Mouse (Mus musculus) limb, embryonic 12.5 days (tissue): ENCODE results near the gene Nxf1. TPM values are rescaled to one million over a fixed set of nuclear protein-coding genes. Genes with fewer than 3 reads are reported as not detected.

Experiments
- microRNA-seq: library from miRNA; unstranded; fragments of <30 nt; microRNA quantifications from one replicate; pipeline ENCODE4, GENCODE M21; 2017
- polyA plus RNA-seq: library from polyadenylated mRNA; unstranded; fragments of >200 nt; fragmentation: Nextera tagmentation; extraction: Ambion mirVana; gene quantifications from 2 replicates; pipeline ENCODE4 v1.2.1, GENCODE M21; 2016

The Nxf1 gene
- polyA plus RNA-seq, 1 experiment from 2014 or later, result 219 TPM

Small RNA genes within 50 kb of the gene (microRNA-seq; reads per million reads assigned to microRNA genes)
- 1.2 reads per million for gene Mir6992

Other genes starting within 250 kb of the Nxf1 start
- gene Slc22a8, start 165.8 kb upstream of the Nxf1 start, polyA plus RNA-seq, result 0.26 TPM in 1 of 2 replicates, not detected in the other
- gene Slc22a6, start 139.0 kb upstream of the Nxf1 start, polyA plus RNA-seq, result not detected in 2 replicates
- gene Chrm1, start 93.3 kb upstream of the Nxf1 start, polyA plus RNA-seq, result 0.41 and 0.47 TPM in 2 replicates
- 114 and 115 TPM in 2 replicates for gene Slc3a2, start 33.7 kb upstream of the Nxf1 start, polyA plus RNA-seq
- 92.4 and 96.6 TPM in 2 replicates for gene Wdr74, start 21.2 kb upstream of the Nxf1 start, polyA plus RNA-seq
- gene 1700092M07Rik, start 16.4 kb upstream of the Nxf1 start, polyA plus RNA-seq, result 2.7 and 3.5 TPM in 2 replicates
- 168 and 169 TPM in 2 replicates for gene Stx5a, start 15.7 kb upstream of the Nxf1 start, polyA plus RNA-seq
- 206 and 215 TPM in 2 replicates for gene Tmem223, start 13.9 kb downstream of the Nxf1 start, polyA plus RNA-seq
- gene Tmem179b, start 17.4 kb downstream of the Nxf1 start, polyA plus RNA-seq, result 50.2 and 51.5 TPM in 2 replicates
- 38.8 and 41.8 TPM in 2 replicates for gene Taf6l, start 29.3 kb downstream of the Nxf1 start, polyA plus RNA-seq
- 174 and 189 TPM in 2 replicates for gene Polr2g, start 41.5 kb downstream of the Nxf1 start, polyA plus RNA-seq
- 6.1 and 6.2 TPM in 2 replicates for gene Zbtb3, start 45.5 kb downstream of the Nxf1 start, polyA plus RNA-seq
- gene Ttc9c, start 62.3 kb downstream of the Nxf1 start, polyA plus RNA-seq, result 70.3 and 77.2 TPM in 2 replicates
- 6.0 and 6.7 TPM in 2 replicates for gene Hnrnpul2, start 62.9 kb downstream of the Nxf1 start, polyA plus RNA-seq
- not detected in 2 replicates for gene AC129217.1, start 72.7 kb downstream of the Nxf1 start, polyA plus RNA-seq
- 43.1 and 43.2 TPM in 2 replicates for gene Bscl2, start 80.4 kb downstream of the Nxf1 start, polyA plus RNA-seq
- 10.7 and 12.0 TPM in 2 replicates for gene Gng3, start 82.1 kb downstream of the Nxf1 start, polyA plus RNA-seq
- gene Lrrn4cl, start 93.7 kb downstream of the Nxf1 start, polyA plus RNA-seq, result 0.24 and 0.58 TPM in 2 replicates
- gene Ubxn1, start 114.4 kb downstream of the Nxf1 start, polyA plus RNA-seq, result 184 and 185 TPM in 2 replicates
- 64.0 and 66.0 TPM in 2 replicates for gene Uqcc3, start 123.8 kb downstream of the Nxf1 start, polyA plus RNA-seq
- 82.5 and 112 TPM in 2 replicates for gene Lbhd1, start 126.7 kb downstream of the Nxf1 start, polyA plus RNA-seq
- gene Gm49403, start 126.9 kb downstream of the Nxf1 start, polyA plus RNA-seq, result not detected in 2 replicates
- 112 and 114 TPM in 2 replicates for gene 1810009A15Rik, start 131.8 kb downstream of the Nxf1 start, polyA plus RNA-seq
- not detected in 2 replicates for gene Gm49416, start 131.9 kb downstream of the Nxf1 start, polyA plus RNA-seq
- gene Ints5, start 135.9 kb downstream of the Nxf1 start, polyA plus RNA-seq, result 48.9 and 51.3 TPM in 2 replicates
- 116 and 117 TPM in 2 replicates for gene Ganab, start 141.0 kb downstream of the Nxf1 start, polyA plus RNA-seq
- 53.5 and 53.6 TPM in 2 replicates for gene B3gat3, start 163.3 kb downstream of the Nxf1 start, polyA plus RNA-seq
- gene Rom1, start 172.3 kb downstream of the Nxf1 start, polyA plus RNA-seq, result 2.4 and 2.6 TPM in 2 replicates
- gene Eml3, start 172.5 kb downstream of the Nxf1 start, polyA plus RNA-seq, result 34.6 and 34.9 TPM in 2 replicates
- gene Mta2, start 184.8 kb downstream of the Nxf1 start, polyA plus RNA-seq, result 227 and 231 TPM in 2 replicates
- 37.9 and 39.7 TPM in 2 replicates for gene Tut1, start 196.8 kb downstream of the Nxf1 start, polyA plus RNA-seq
- 472 and 476 TPM in 2 replicates for gene Eef1g, start 210.0 kb downstream of the Nxf1 start, polyA plus RNA-seq
- gene Ahnak, start 232.2 kb downstream of the Nxf1 start, polyA plus RNA-seq, result 20.5 and 24.1 TPM in 2 replicates